Mouse (Mus musculus) heart, adult 18-20 months (tissue): ENCODE results near the gene Krtap10-4. TPM values are rescaled to one million over a fixed set of nuclear protein-coding genes. Genes with fewer than 3 reads are reported as not detected.
A peak's percentile ranks its signal among the peaks of the same experiment; 100 is the strongest.
"Not testable (repeated sequence)": the region's sequence is repeated elsewhere in the genome, so short reads cannot be mapped to it uniquely, and the experiment has no call there.

Experiments used
- DNase-seq, 2 experiments: peaks; one replicate each; pipeline ENCODE4 v3.0.0; 2021 to 2022; ENCODE audit warnings: mixed read lengths in 1 of 2
- total RNA-seq, 2 experiments: library from RNA; stranded (reverse); gene quantifications; 2 replicates each; pipeline ENCODE4 v1.2.3; 2021

Gene Krtap10-4
- total RNA-seq, 2 experiments from 2014 or later, result not detected

DNA sequence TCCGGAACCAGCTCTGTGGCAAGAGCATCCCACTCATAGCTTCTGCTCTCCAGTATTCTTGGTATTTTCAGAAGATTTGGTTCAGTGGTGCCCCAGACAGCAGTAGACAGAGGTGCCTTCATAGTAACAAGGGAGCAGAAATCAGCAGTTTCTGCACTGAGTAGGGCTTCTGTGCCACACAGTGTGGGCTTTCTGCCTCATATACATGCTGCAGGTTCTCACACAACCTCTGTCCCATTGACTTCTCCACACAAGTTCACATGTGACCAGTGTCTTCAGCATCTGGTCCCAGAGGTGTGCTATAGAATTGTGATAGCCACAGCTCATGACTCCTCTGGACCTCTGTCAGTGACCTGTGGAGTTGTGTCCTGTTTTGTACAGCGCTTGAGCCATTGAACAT, 38.3 kb downstream of the Krtap10-4 start:
- no peak for DNase-seq

DNA sequence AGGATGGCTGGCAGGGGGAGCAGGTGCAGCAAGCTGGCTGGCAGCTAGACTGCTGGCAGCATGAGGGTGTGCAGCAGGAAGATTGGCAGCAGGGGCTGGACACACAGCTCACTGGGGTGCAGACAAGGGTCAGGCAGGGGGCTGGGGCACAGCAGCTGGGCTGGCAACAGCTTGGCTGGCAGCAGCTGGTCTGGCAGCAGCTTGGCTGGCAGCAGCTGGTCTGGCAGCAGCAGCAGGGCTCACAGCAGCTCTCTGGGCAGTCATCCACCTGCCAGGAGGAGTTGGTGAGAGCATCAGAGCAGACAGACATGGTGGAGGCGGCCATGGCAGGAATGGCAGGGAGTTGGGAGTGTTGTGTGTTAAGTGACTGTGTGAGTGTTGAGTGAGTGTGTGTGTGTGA, 39.0 kb downstream of the Krtap10-4 start, which contains the start of gene Gm7137:
TSS of gene Gm7137 (minus strand) at position 325 of the 400 bp plus-strand sequence.
- peak in 1 of 2 experiments; percentile 32 for DNase-seq

DNA sequence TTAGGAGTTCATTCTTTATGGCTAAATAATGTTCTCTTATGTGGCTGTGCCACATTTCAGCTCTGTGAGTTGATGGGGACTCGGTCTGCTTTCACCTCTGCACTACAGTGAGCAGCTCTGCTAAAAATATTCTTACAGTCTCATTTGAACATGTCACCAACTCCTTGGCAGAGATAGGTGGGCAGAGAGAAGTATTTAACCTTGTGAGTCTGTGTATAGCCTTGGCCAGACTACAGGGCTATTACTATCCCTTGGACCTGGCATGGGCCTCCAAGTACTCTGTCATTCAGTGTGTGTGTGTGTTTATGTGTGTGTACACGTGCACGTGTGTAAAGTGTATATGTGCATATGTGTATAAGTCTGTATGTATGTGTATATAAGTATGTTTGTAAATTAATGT, 43.5 kb downstream of the Krtap10-4 start:
- DNase-seq, result not testable (repeated sequence)

DNA sequence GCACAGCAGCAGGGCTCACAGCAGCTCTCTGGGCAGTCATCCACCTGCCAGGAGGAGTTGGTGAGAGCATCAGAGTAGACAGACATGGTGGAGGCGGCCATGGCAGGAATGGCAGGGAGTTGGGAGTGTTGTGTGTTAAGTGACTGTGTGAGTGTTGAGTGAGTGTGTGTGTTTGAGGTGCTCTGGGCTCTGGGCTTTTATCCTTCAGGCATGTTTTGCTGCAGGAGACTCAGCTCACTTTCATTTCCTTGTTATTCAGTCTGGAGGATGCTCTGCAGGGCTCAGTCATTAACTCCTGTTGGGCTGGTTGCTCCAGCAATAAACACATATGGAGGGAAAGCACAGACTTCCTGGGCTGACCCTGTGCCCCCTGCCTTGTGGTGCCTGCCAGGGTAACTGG, 44.5 kb downstream of the Krtap10-4 start, which contains the start of gene Gm3250:
TSS of gene Gm3250 (minus strand) at position 101 of the 400 bp plus-strand sequence.
- not testable (repeated sequence) for DNase-seq

GRCm38 (mm10) chr10:77776844-77777243, 50.1 kb downstream of the Krtap10-4 start, which contains the start of gene Gm7138:
Gene Gm7138, minus strand, starts transcription at chr10:77776944.
- not testable (repeated sequence) for DNase-seq

Other genes starting within 250 kb of the Krtap10-4 start
- gene Pttg1ip, start 245.4 kb downstream of the Krtap10-4 start, total RNA-seq, result 100 to 1,000 TPM; 132 to 150 TPM
- 10 to 100 TPM; 81.7 to 82.3 TPM for gene Sumo3, start 221.0 kb downstream of the Krtap10-4 start, total RNA-seq
- 10 to 100 TPM; 15.5 to 15.7 TPM for gene Gm49325, start 220.9 kb downstream of the Krtap10-4 start, total RNA-seq
- 10 to 100 TPM; 80.9 to 82.8 TPM for gene Ube2g2, start 204.8 kb downstream of the Krtap10-4 start, total RNA-seq
- gene Tspear, start 140.5 kb downstream of the Krtap10-4 start, total RNA-seq, result not detected
- not detected for gene Gm19402, start 136.3 kb downstream of the Krtap10-4 start, total RNA-seq
- not detected for gene Gm9508, start 129.9 kb downstream of the Krtap10-4 start, total RNA-seq
- gene Gm10272, start 120.5 kb downstream of the Krtap10-4 start, total RNA-seq, result not detected
- not detected for gene Gm10024, start 115.6 kb downstream of the Krtap10-4 start, total RNA-seq
- gene Gm10142, start 111.3 kb downstream of the Krtap10-4 start, total RNA-seq, result not detected
- not detected for gene Krtap12-1, start 106.5 kb downstream of the Krtap10-4 start, total RNA-seq
- not detected for gene Gm10100, start 100.6 kb downstream of the Krtap10-4 start, total RNA-seq
- gene Gm18596, start 84.5 kb downstream of the Krtap10-4 start, total RNA-seq, result not detected
- not detected for gene Gm9736, start 75.7 kb downstream of the Krtap10-4 start, total RNA-seq
- gene Gm3233, start 67.4 kb downstream of the Krtap10-4 start, total RNA-seq, result not detected
- gene Gm3238, start 55.8 kb downstream of the Krtap10-4 start, total RNA-seq, result not detected
- not detected for gene Gm7138, start 50.2 kb downstream of the Krtap10-4 start, total RNA-seq
- gene Gm3250, start 44.6 kb downstream of the Krtap10-4 start, total RNA-seq, result not detected
- not detected for gene Gm7137, start 38.9 kb downstream of the Krtap10-4 start, total RNA-seq
- gene Gm9639, start 32.0 kb downstream of the Krtap10-4 start, total RNA-seq, result not detected
- not detected for gene Gm19668, start 28.0 kb downstream of the Krtap10-4 start, total RNA-seq
- not detected for gene Gm9507, start 15.3 kb downstream of the Krtap10-4 start, total RNA-seq
- not detected for gene Gm2696, start 12.4 kb downstream of the Krtap10-4 start, total RNA-seq
- gene Krtap10-10, start 8.9 kb upstream of the Krtap10-4 start, total RNA-seq, result not detected
- gene Gm36176, start 19.7 kb upstream of the Krtap10-4 start, total RNA-seq, result not detected
- not detected for gene Gm10318, start 25.8 kb upstream of the Krtap10-4 start, total RNA-seq
- gene Gm3285, start 34.9 kb upstream of the Krtap10-4 start, total RNA-seq, result not detected
- under 1 TPM; 0.49 to 0.69 TPM for gene Lrrc3, start 75.4 kb upstream of the Krtap10-4 start, total RNA-seq
- 1 to 10 TPM in 1 of 2 experiments, under 1 TPM in 1; 0.99 to 1.5 TPM for gene Trpm2, start 143.5 kb upstream of the Krtap10-4 start, total RNA-seq
- gene 1810043G02Rik, start 151.4 kb upstream of the Krtap10-4 start, total RNA-seq, result 1 to 10 TPM; 8.8 to 9.8 TPM
- 100 to 1,000 TPM; 114 to 120 TPM for gene Pfkl, start 183.0 kb upstream of the Krtap10-4 start, total RNA-seq
- not detected for gene Dnmt3l, start 214.9 kb upstream of the Krtap10-4 start, total RNA-seq
- not detected for gene Aire, start 216.5 kb upstream of the Krtap10-4 start, total RNA-seq
- 1 to 10 TPM; 5.7 to 8.4 TPM for gene Icosl, start 242.2 kb upstream of the Krtap10-4 start, total RNA-seq